Mouse (Mus musculus) bone marrow, adult 2 months (tissue): ENCODE data around the gene Tipin. TPM values are rescaled to one million over a fixed set of nuclear protein-coding genes. Genes with fewer than 3 reads are reported as not detected.
"Not testable (repeated sequence)": the region's sequence is repeated elsewhere in the genome, so short reads cannot be mapped to it uniquely, and the experiment has no call there.

Experiments used
- H3K27ac ChIP-seq: fragments of 200-500 bp; 2 replicates; pipeline ENCODE4 v1.5.1; 2012; ENCODE audit warnings: low read depth, mild to moderate bottlenecking, control low read depth, inconsistent platforms, low read length; ENCODE audit not compliant: control insufficient read depth, poor library complexity, insufficient read depth
- H3K4me1 ChIP-seq: fragments of 200-500 bp; 2 replicates; pipeline ENCODE4 v1.6.1; 2011; ENCODE audit warnings: low read length; ENCODE audit not compliant: control insufficient read depth, insufficient read depth
- H3K4me3 ChIP-seq: fragments of 200-500 bp; replicated peaks from 2 replicates; pipeline ENCODE3; 2011; ENCODE audit warnings: mild to moderate bottlenecking, low read depth, low read length, control low read depth; ENCODE audit not compliant: control insufficient read depth
- CTCF ChIP-seq: fragments of 200-500 bp; IDR thresholded peaks from 2 replicates; pipeline ENCODE4 v1.5.1; 2011; ENCODE audit warnings: low read length, control low read depth; ENCODE audit not compliant: control insufficient read depth, insufficient read depth
- POLR2A ChIP-seq: fragments of 200-500 bp; IDR thresholded peaks from 2 replicates; pipeline ENCODE4 v1.6.1; 2011; ENCODE audit warnings: low read depth, mild to moderate bottlenecking, control low read depth, low read length, borderline replicate concordance; ENCODE audit not compliant: control insufficient read depth
- WGBS: fragments of 180-500 bp; shearing (Covaris S2); methylation state at CpG from one replicate; pipeline ENCODE4 v1.1.7; 2018; 5-methylcytosine and 5-hydroxymethylcytosine counted together
- polyA plus RNA-seq: library from polyadenylated mRNA; stranded (reverse); fragments of >200 nt; gene quantifications from 2 replicates; pipeline ENCODE4 v1.2.4, GENCODE M21; 2011; ENCODE audit warnings: low replicate concordance; ENCODE audit not compliant: missing spikeins, insufficient read depth, insufficient read length

The Tipin gene
- polyA plus RNA-seq, 1 experiment: 82.0 TPM

DNA sequence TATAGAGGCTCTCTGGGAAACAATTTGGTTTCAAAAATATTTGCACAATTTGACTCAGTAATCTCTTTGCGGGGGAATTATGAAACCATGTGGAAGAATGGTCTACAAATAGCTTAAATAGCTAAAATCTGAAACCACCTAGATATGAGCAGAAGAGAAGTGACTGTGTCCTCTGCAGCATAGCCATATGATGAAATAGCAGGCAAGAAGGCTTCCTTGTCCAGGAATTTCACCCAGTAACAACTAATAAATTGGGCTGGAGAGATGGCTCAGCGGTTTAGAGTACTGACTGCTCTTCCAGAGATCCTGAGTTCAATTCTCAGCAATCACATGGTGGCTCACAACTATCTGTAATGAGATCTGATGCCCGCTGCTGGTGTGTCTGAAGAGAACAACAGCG is 20.4 kb upstream of the Tipin start:
- no peak overlapping the region for H3K27ac ChIP-seq
- no peak for TF ChIP-seq POLR2A
- no peak for TF ChIP-seq CTCF
- no peak overlapping the region for H3K4me3 ChIP-seq
- H3K4me1 ChIP-seq: no peaks in the 10 kb centered on the region
- WGBS: 71% methylated on average over 4 of the region's 4 CpGs

- 58% methylated on average over 1 of the region's 1 CpGs for WGBS
- TF ChIP-seq CTCF (no peak), POLR2A (no peak)
- Histone ChIP-seq H3K4me1 (no peaks in the 10 kb centered on the region), H3K4me3 (no peak overlapping the region), H3K27ac (no peak overlapping the region)
Observed at GRCm38 (mm10) chr9:64264813-64265212, 16.6 kb upstream of the Tipin start.

DNA sequence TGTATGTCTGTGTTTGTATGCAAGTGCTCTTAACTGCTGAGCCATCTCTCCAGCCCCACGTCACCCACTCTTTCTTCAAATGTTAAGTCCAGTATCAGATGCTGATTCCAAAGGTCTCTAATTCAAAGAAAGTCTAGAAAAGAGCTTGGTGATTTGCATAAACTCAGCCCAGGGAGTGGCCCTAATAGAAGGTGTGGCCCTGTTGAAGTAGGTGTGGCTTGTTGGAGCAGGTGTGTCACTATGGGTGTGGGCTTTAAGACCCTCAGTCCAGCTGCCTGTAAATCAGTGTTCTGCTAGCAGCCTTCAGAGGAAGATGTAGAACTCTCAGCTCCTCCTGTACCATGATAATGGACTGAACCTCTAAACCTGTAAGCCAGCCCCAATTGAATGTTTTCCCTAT is 14.2 kb upstream of the Tipin start:
- TF ChIP-seq CTCF: no peak
- no peak for TF ChIP-seq POLR2A
- WGBS: 79% methylated on average over 1 of the region's 1 CpGs
- peaks cover 2% of the 10 kb centered on the region; the same call in 1 of the 2 replicates for H3K4me1 ChIP-seq
- no peak overlapping the region for H3K27ac ChIP-seq
- H3K4me3 ChIP-seq: no peak overlapping the region

- WGBS: 71% methylated on average over 10 of the region's 10 CpGs
- no peak for TF ChIP-seq POLR2A
- no peak overlapping the region for H3K4me3 ChIP-seq
- peaks cover 2% of the 10 kb centered on the region; the same call in 1 of the 2 replicates for H3K4me1 ChIP-seq
- no peak overlapping the region for H3K27ac ChIP-seq
Observed at GRCm38 (mm10) chr9:64268196-64268595, 13.2 kb upstream of the Tipin start.

GRCm38 (mm10) chr9:64268836-64269235 is 12.5 kb upstream of the Tipin start:
- not testable (repeated sequence) for H3K4me3 ChIP-seq, H3K27ac ChIP-seq, H3K4me1 ChIP-seq
- WGBS: 91% methylated on average over 8 of the region's 8 CpGs

DNA sequence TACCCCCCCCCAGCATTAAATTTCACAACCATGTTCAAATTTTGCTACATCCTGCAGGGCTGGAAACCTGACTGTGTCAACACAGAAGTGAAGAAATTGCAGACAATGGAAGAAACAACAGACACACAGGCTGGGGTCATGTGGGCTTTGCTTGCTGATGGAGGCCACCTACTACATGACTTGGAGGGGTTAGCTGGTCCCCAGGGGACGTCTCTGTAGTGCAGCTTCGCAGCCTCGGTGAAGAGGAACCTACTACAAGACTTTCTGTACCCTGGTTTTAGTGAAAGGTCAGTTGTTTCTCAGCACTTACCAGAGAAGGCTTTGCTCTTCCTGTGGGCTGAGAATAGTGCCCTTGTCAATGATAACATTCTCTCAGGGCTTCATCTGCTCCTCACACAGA is 10.1 kb upstream of the Tipin start:
- no peak overlapping the region for H3K4me3 ChIP-seq
- H3K27ac ChIP-seq: no peak overlapping the region
- WGBS: 22% methylated on average over 3 of the region's 3 CpGs
- peaks cover 2% of the 10 kb centered on the region; the same call in 1 of the 2 replicates for H3K4me1 ChIP-seq
- TF ChIP-seq POLR2A: no peak
- TF ChIP-seq CTCF: no peak

DNA sequence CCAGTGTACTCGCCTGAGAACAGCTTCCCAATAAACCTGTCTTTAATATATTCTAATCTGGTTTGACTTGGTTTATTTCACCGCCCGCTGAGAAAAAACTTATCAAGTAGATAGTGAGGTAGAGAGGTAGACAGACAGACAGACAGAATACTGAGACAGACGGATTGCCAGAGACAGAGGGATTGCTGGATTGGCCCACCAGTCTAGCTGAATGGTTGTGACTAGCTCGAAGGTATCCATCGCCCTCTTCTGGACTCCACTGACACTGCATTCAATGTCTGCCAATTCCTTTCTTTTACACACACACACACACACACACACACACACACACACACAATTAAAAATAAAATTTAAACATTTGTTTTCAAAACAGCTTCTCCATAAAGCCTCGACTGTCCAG is 8.8 kb upstream of the Tipin start:
- Histone ChIP-seq H3K27ac (no peak overlapping the region), H3K4me3 (no peak overlapping the region), H3K4me1 (peaks cover 2% of the 10 kb centered on the region; the same call in 1 of the 2 replicates)
- TF ChIP-seq POLR2A (no peak), CTCF (peak; percentile 68)
- WGBS: 48% methylated on average over 7 of the region's 7 CpGs

DNA sequence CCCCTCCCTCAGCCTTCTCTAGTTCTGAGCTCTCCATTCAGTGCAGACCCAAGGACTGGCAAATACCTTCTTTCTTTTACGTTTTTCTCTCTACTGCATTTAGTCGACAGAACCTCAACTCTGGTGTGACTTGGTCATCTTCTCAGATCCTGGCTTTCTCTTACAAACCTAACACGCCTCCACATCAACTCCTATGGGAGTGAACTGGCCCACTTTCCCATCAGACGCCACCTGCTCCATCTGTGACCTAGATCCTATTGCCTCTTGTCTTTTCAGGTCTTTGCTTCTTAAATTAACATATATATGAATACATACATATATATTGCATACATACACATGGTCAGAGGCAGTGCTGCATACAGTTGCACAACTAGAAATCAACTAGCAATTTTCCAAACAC is 7.6 kb upstream of the Tipin start:
- Histone ChIP-seq H3K27ac (no peak overlapping the region), H3K4me3 (no peak overlapping the region), H3K4me1 (peaks cover 2% of the 10 kb centered on the region; the same call in 1 of the 2 replicates)
- TF ChIP-seq CTCF (no peak), POLR2A (no peak)
- 75% methylated on average over 4 of the region's 4 CpGs for WGBS

- Histone ChIP-seq H3K4me1 (peaks cover 2% of the 10 kb centered on the region; the same call in 1 of the 2 replicates), H3K27ac (no peak overlapping the region), H3K4me3 (no peak overlapping the region)
- 72% methylated on average over 4 of the region's 4 CpGs for WGBS
- TF ChIP-seq POLR2A: no peak
Observed at GRCm38 (mm10) chr9:64274291-64274690, 7.1 kb upstream of the Tipin start.
